Mouse (Mus musculus): Measurements from ENCODE around the gene Hyls1.

- no peak for TF ChIP-seq POLR2A (IDR thresholded peaks at IDR 0.05; ENCODE audit: borderline replicate concordance, control insufficient read depth, low read depth, low read length)
- no peak for TF ChIP-seq CTCF (IDR thresholded peaks at IDR 0.05; ENCODE audit: control insufficient read depth, insufficient read depth, low read length)
These were observed 26.9 kb downstream of the Hyls1 start for GRCm38 (mm10) chr9:35543099-35543860.
